Mouse (Mus musculus): ENCODE results near the gene Lhfp. TPM values are rescaled to one million over a fixed set of nuclear protein-coding genes. Genes with fewer than 3 reads are reported as not detected.
"Not testable (repeated sequence)": the region's sequence is repeated elsewhere in the genome, so short reads cannot be mapped to it uniquely, and the experiment has no call there.

Lhfp gene
- polyA plus RNA-seq, 1 experiment from 2014 or later, result 50.8 TPM

DNA sequence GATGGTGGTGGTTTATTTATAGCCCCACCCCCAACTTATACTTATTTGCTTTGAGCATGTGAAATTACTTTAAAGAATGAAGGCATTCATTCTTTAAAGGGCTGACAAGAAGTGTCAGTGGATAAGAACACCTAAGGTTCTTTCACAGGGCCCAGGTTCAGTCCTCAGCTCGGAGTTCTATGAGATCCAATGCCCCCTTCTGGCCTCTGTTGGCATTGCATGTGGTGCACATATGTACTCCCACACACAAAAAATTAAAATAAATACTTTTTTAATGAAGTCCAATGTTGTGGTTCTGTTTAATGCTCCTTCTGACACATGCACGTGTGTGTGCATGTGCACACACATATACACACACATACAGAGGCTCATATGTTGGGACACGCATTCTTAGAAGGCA lies 205.8 kb downstream of the Lhfp start:
- Histone ChIP-seq H3K4me3 (no peak overlapping the region), H3K4me2 (replicated peaks) (no peak overlapping the region), H3K4me1 (no peaks in the 10 kb centered on the region), H3K9me3 (no peaks in the 10 kb centered on the region), H3K27ac (no peak overlapping the region), H3K27me3 (0 out of 2 replicates have a peak, but pooled peaks cover 3% of the 10 kb centered on the region), H3K9ac (no peak overlapping the region), H3K36me3 (no peaks in the 10 kb centered on the region)
- 71% methylated on average over 3 of the region's 3 CpGs for WGBS
- no peak for ATAC-seq (ENCODE audit: insufficient number of reproducible peaks, insufficient read depth, low FRiP score, low TSS enrichment)

GRCm38 (mm10) chr3:53248158-53248874 lies 207.0 kb downstream of the Lhfp start:
- H3K9me3 ChIP-seq, result no peaks in the 10 kb centered on the region
- no peaks in the 10 kb centered on the region for H3K36me3 ChIP-seq
- H3K9ac ChIP-seq, result no peak overlapping the region
- peaks cover 8% of the 10 kb centered on the region; the same call in 1 of the 2 replicates for H3K4me1 ChIP-seq
- 0 out of 2 replicates have a peak, but pooled peaks cover 3% of the 10 kb centered on the region for H3K27me3 ChIP-seq
- H3K4me3 ChIP-seq, result no peak overlapping the region
- WGBS, result 26% methylated on average over 10 of the region's 10 CpGs
- H3K27ac ChIP-seq, result no peak overlapping the region
- ATAC-seq (ENCODE audit: insufficient number of reproducible peaks, insufficient read depth, low FRiP score, low TSS enrichment), result no peak
- no peak overlapping the region for H3K4me2 ChIP-seq (replicated peaks)

DNA sequence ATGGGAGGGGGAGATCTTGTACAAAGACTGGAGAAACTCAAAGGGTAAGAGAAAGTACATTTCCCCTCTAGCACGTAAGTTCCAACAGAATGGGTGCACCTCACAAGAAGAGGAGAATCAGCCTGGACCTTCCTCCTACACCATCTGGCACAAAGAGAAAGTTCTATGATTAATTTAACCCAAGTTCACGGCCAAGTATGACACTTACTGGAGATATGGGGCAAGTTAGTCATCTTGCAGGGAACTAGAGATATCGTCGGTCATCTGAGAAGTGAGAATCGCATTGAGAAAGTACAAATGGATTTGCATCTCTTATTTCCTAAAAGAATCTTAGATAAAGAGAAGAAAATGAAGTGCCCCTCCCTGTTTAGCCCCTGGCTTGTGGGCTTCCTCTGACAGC lies 211.2 kb downstream of the Lhfp start:
- H3K9me3 ChIP-seq, result no peaks in the 10 kb centered on the region
- peaks cover 12% of the 10 kb centered on the region for H3K4me1 ChIP-seq
- H3K27ac ChIP-seq, result no peak overlapping the region
- H3K36me3 ChIP-seq, result no peaks in the 10 kb centered on the region
- H3K9ac ChIP-seq, result no peak overlapping the region
- H3K4me3 ChIP-seq, result no peak overlapping the region
- WGBS, result 86% methylated on average over 5 of the region's 5 CpGs
- ATAC-seq (ENCODE audit: insufficient number of reproducible peaks, insufficient read depth, low FRiP score, low TSS enrichment), result no peak
- no peak overlapping the region for H3K4me2 ChIP-seq (replicated peaks)
- peaks cover 8% of the 10 kb centered on the region; the same call in 1 of the 2 replicates for H3K27me3 ChIP-seq

GRCm38 (mm10) chr3:53253223-53253832 lies 212.0 kb downstream of the Lhfp start:
- Histone ChIP-seq H3K9ac (no peak overlapping the region), H3K4me3 (no peak overlapping the region), H3K27ac (no peak overlapping the region), H3K36me3 (no peaks in the 10 kb centered on the region), H3K9me3 (no peaks in the 10 kb centered on the region), H3K4me1 (peaks cover 12% of the 10 kb centered on the region), H3K4me2 (replicated peaks) (no peak overlapping the region), H3K27me3 (peaks cover 8% of the 10 kb centered on the region; the same call in 1 of the 2 replicates)
- ATAC-seq (ENCODE audit: insufficient number of reproducible peaks, insufficient read depth, low FRiP score, low TSS enrichment), result no peak
- WGBS, result 33% methylated on average over 5 of the region's 5 CpGs

GRCm38 (mm10) chr3:53258657-53259158 lies 217.4 kb downstream of the Lhfp start:
- Histone ChIP-seq H3K4me1 (no peaks in the 10 kb centered on the region), H3K9me3 (no peaks in the 10 kb centered on the region), H3K27ac (no peak overlapping the region), H3K27me3 (peaks cover 6% of the 10 kb centered on the region; the same call in 1 of the 2 replicates), H3K9ac (no peak overlapping the region), H3K36me3 (no peaks in the 10 kb centered on the region), H3K4me3 (no peak overlapping the region), H3K4me2 (replicated peaks) (no peak overlapping the region)
- 52% methylated on average over 7 of the region's 7 CpGs for WGBS
- no peak for ATAC-seq (ENCODE audit: insufficient number of reproducible peaks, insufficient read depth, low FRiP score, low TSS enrichment)

DNA sequence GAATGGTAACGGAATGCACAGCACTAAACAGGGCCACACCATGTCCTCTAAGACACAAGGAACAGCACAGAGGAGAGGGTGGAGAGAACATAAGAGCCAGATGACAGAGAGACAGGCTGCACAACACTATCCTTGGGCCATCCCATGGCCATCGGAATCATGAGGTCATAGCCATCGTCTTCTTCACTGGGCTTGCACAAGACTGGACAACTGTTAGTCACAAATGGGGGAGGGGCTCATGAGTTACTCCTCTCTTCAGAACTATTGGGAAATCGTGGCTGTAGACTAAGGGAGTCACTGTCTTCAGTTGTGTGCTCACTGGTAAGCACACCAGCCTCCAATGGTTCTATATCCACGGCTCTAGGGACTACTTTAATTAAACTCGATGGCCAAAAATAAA lies 224.8 kb downstream of the Lhfp start:
- Histone ChIP-seq H3K4me2 (replicated peaks) (no peak overlapping the region), H3K9ac (no peak overlapping the region), H3K36me3 (no peaks in the 10 kb centered on the region), H3K27me3 (no peaks in the 10 kb centered on the region), H3K4me1 (no peaks in the 10 kb centered on the region), H3K9me3 (no peaks in the 10 kb centered on the region), H3K27ac (no peak overlapping the region), H3K4me3 (no peak overlapping the region)
- no peak for ATAC-seq (ENCODE audit: insufficient number of reproducible peaks, insufficient read depth, low FRiP score, low TSS enrichment)
- WGBS, result 85% methylated on average over 6 of the region's 6 CpGs

GRCm38 (mm10) chr3:53267046-53267445 lies 225.7 kb downstream of the Lhfp start:
- Histone ChIP-seq H3K27me3 (no peaks in the 10 kb centered on the region), H3K36me3 (no peaks in the 10 kb centered on the region), H3K4me2 (replicated peaks) (no peak overlapping the region), H3K27ac (no peak overlapping the region), H3K9me3 (no peaks in the 10 kb centered on the region), H3K4me1 (no peaks in the 10 kb centered on the region), H3K4me3 (no peak overlapping the region), H3K9ac (no peak overlapping the region)
- no peak for ATAC-seq (ENCODE audit: insufficient number of reproducible peaks, insufficient read depth, low FRiP score, low TSS enrichment)
- 81% methylated on average over 3 of the region's 3 CpGs for WGBS

DNA sequence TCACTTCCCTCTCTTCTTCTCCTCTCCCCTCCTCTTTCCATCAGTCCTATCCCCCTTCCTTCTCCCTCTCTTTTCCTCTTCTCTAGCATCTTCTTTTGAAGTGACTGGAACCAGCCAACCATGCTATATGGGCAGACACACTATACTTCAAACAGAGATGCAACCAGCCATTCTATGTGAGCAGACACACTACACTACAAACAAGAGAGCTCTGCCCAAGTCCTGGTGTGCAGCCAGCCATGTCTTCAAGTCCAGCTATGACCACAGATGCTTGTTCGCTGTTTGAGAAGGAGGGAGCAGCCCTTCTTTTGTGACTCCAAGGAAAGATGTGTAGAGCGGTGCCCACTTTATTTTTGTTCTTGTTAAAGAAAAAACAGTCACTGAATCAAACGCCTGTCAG lies 231.9 kb downstream of the Lhfp start:
- no peak overlapping the region for H3K9ac ChIP-seq
- H3K27ac ChIP-seq, result no peak overlapping the region
- no peaks in the 10 kb centered on the region for H3K36me3 ChIP-seq
- no peaks in the 10 kb centered on the region for H3K9me3 ChIP-seq
- H3K4me2 ChIP-seq (replicated peaks), result no peak overlapping the region
- ATAC-seq (ENCODE audit: insufficient number of reproducible peaks, insufficient read depth, low FRiP score, low TSS enrichment), result no peak
- H3K4me3 ChIP-seq, result no peak overlapping the region
- no peaks in the 10 kb centered on the region for H3K4me1 ChIP-seq
- WGBS, result 91% methylated on average over 3 of the region's 3 CpGs
- no peaks in the 10 kb centered on the region for H3K27me3 ChIP-seq

DNA sequence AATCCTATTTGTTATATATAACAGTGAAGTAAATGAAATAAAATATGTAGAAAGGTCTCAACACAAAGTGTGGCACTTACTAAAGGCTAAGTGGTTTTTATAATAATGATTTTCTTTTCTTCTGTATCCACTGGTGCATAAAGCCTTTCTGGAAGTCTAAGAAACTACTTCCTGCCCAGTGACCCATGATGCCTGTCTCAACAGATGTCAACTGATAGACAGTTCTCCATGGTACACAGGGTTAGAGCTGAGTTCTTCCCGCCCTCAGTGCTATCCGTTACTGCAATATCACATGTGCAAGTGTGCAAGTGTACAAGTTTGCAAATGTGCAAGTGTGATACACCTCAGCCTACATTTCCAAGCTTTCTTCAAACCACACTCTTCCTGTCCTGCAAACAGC lies 236.7 kb downstream of the Lhfp start:
- no peak overlapping the region for H3K4me2 ChIP-seq (replicated peaks)
- H3K27me3 ChIP-seq, result no peaks in the 10 kb centered on the region
- no peaks in the 10 kb centered on the region for H3K4me1 ChIP-seq
- ATAC-seq (ENCODE audit: insufficient number of reproducible peaks, insufficient read depth, low FRiP score, low TSS enrichment), result no peak
- 91% methylated on average over 2 of the region's 2 CpGs for WGBS
- H3K9ac ChIP-seq, result no peak overlapping the region
- H3K4me3 ChIP-seq, result no peak overlapping the region
- H3K27ac ChIP-seq, result no peak overlapping the region
- H3K9me3 ChIP-seq, result no peaks in the 10 kb centered on the region
- no peaks in the 10 kb centered on the region for H3K36me3 ChIP-seq

DNA sequence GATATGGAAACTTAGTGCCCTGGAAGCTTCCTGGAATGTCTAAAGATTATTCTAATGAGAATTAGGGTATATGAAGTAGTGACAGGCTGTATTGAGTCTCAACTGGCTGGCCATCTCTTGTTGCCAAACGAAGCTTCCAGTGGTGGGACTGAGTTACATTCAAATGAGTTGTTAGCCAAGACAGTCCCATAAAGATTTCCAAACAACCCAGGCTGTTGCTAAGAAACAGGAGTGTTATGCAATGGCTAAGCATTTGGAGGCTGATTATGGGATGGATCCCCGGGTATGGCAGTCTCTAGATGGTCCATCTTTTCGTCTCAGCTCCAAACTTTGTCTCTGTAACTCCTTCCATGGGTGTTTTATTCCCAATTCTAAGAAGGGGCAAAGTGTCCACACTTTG lies 240.7 kb downstream of the Lhfp start:
- not testable (repeated sequence) for H3K4me1 ChIP-seq; H3K9me3 ChIP-seq; H3K9ac ChIP-seq; H3K36me3 ChIP-seq; H3K27ac ChIP-seq; ATAC-seq (ENCODE audit: insufficient number of reproducible peaks, insufficient read depth, low FRiP score, low TSS enrichment); H3K4me3 ChIP-seq; H3K27me3 ChIP-seq; H3K4me2 ChIP-seq (replicated peaks)
- 82% methylated on average over 3 of the region's 3 CpGs for WGBS

DNA sequence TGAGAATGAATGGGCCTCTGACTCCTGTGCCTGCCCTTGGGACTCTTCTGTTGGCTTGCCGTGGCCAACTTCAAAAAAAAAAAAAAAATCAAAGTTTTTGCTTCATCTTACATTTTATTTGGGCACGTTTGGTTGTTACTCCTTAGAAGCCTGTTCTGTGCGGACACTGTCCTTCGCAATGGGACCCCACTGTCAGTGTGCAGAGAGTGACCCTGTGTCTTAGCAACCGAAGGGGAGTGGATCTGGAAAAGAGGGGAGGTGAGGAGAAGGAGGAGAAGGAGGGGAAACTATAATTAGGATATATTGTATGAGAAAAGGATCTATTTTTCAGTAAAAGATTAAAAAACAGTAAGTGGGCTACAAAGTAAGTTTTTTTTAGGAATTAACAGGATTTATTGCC lies 242.7 kb downstream of the Lhfp start:
- H3K4me2 ChIP-seq (replicated peaks), result no peak overlapping the region
- no peak for ATAC-seq (ENCODE audit: insufficient number of reproducible peaks, insufficient read depth, low FRiP score, low TSS enrichment)
- H3K27me3 ChIP-seq, result no peaks in the 10 kb centered on the region
- H3K36me3 ChIP-seq, result no peaks in the 10 kb centered on the region
- no peak overlapping the region for H3K27ac ChIP-seq
- H3K4me3 ChIP-seq, result no peak overlapping the region
- no peaks in the 10 kb centered on the region for H3K4me1 ChIP-seq
- WGBS, result 90% methylated on average over 5 of the region's 5 CpGs
- H3K9me3 ChIP-seq, result no peaks in the 10 kb centered on the region
- H3K9ac ChIP-seq, result no peak overlapping the region

DNA sequence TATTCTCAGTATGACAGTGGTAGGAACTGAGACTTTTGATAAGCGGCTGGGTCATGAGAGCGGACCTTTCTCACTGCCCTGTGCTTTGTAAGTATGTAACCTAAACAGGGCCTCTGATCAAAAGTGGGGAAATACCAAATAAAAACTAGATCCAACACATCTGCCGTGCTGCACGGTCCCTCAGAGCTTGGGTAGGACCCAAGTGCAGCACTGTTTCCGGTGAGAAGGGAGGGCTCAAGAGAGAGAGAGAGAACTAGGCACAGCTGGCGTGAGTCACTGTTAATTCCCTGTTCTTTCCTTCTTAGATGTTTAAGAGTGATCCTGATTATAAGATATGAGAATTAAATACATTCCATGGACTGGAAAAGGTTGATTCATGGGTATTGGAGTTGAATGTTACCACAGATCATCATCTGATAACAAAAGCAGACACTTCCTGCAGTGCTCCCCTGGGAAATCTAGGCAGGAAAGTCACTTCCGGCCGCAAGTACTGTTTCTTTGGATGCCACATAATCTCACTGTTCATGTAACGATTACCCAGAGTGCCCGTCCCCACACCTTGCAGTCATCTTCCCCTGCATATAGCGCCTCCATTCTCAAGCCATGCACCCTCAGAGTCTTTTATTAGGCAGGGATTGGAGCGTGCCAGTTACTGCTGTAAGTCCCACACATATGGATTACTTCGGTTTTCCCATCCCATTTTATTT lies 243.3 kb downstream of the Lhfp start:
- Histone ChIP-seq H3K4me2 (replicated peaks) (no peak overlapping the region), H3K4me1 (no peaks in the 10 kb centered on the region)
- WGBS, result 69% methylated on average over 13 of the region's 13 CpGs

More for the DNA sequence above, 243.3 kb downstream of the Lhfp start:
- Histone ChIP-seq H3K36me3 (no peaks in the 10 kb centered on the region), H3K4me3 (no peak overlapping the region), H3K9ac (no peak overlapping the region), H3K27ac (no peak overlapping the region), H3K9me3 (no peaks in the 10 kb centered on the region), H3K27me3 (no peaks in the 10 kb centered on the region)
- no peak for ATAC-seq (ENCODE audit: insufficient number of reproducible peaks, insufficient read depth, low FRiP score, low TSS enrichment)

Measured in embryonic facial prominence, embryonic 12.5 days (tissue).